Mouse (Mus musculus) liver, embryonic 14.5 days (tissue): ENCODE measurements at regions not wholly inside any gene's neighbourhood (a gene's known extent, or its start where the extent isn't known, plus 50 kb on each side); places are given as distances from the start of the nearest gene placed in this dataset.

Experiments used
- ATAC-seq: fragments of 200-750 bp; cut with Nextera tagmentation; 2 replicates; pipeline ENCODE4 v1.8.0; 2017; ENCODE audit warnings: moderate number of reproducible peaks, mild to moderate bottlenecking, moderate library complexity; ENCODE audit not compliant: insufficient read depth
- DNase-seq, 3 experiments: peaks; one replicate each; pipeline ENCODE4 v3.0.0-alpha.2; 2012 to 2013; ENCODE audit warnings: low read depth in 3 of 3, low spot score in 3 of 3
- H3K27ac ChIP-seq: fragments of 300-500 bp; sonication (generic); 2 replicates; pipeline ENCODE4 v1.5.1; 2014; ENCODE audit warnings: moderate library complexity, mild to moderate bottlenecking, control low read depth, inconsistent platforms
- H3K27me3 ChIP-seq: fragments of 300-500 bp; sonication (generic); 2 replicates; pipeline ENCODE4 v1.6.1; 2014; ENCODE audit warnings: mild to moderate bottlenecking, low read length, moderate library complexity; ENCODE audit not compliant: control insufficient read depth, insufficient read depth
- H3K36me3 ChIP-seq: fragments of 300-500 bp; sonication (generic); replicated peaks from 2 replicates; pipeline ENCODE4 v1.6.1; 2014; ENCODE audit warnings: low read depth; ENCODE audit not compliant: control insufficient read depth, insufficient read depth
- H3K4me1 ChIP-seq, 2 experiments: fragments of 200-500 bp in 1 of 2; fragments of 300-500 bp in 1 of 2; sonication (generic) in 1 of 2; replicated peaks; 2 replicates each; pipeline ENCODE4 v1.6.1; 2012 to 2014; ENCODE audit warnings: antibody characterized with exemption in 1 of 2, inconsistent platforms in 1 of 2, low read length in 1 of 2; ENCODE audit not compliant: control insufficient read depth in 2 of 2, insufficient read depth in 2 of 2
- H3K4me2 ChIP-seq: fragments of 300-500 bp; sonication (generic); 2 replicates; pipeline ENCODE4 v1.6.1; 2014; ENCODE audit warnings: low read depth, mild to moderate bottlenecking, control low read depth, moderate library complexity
- H3K4me3 ChIP-seq, 2 experiments: fragments of 200-500 bp in 1 of 2; fragments of 300-500 bp in 1 of 2; sonication (generic) in 1 of 2; 2 replicates each; pipeline ENCODE4 v1.5.1; 2012 to 2014; ENCODE audit warnings: low read depth in 2 of 2, low read length in 2 of 2, mild to moderate bottlenecking in 2 of 2, control low read depth in 1 of 2, inconsistent platforms in 1 of 2, moderate library complexity in 1 of 2; ENCODE audit not compliant: insufficient read depth in 1 of 2
- H3K9ac ChIP-seq: fragments of 300-500 bp; sonication (generic); replicated peaks from 2 replicates; pipeline ENCODE4 v1.6.1; 2014; ENCODE audit warnings: mild to moderate bottlenecking, control low read depth, moderate library complexity
- H3K9me3 ChIP-seq: fragments of 300-500 bp; sonication (generic); 2 replicates; pipeline ENCODE4 v1.6.1; 2016; ENCODE audit warnings: low read length, mixed read lengths; ENCODE audit not compliant: control insufficient read depth
- CTCF ChIP-seq: IDR thresholded peaks from 2 replicates; pipeline ENCODE4 v1.5.1; 2016; ENCODE audit warnings: antibody characterized with exemption, low read depth, control low read depth
- EP300 ChIP-seq: IDR thresholded peaks from 2 replicates; pipeline ENCODE4 v1.6.1; 2016; ENCODE audit warnings: antibody characterized with exemption, low read depth
- WGBS: fragments of 180-500 bp; shearing (Covaris S2); extraction: QIAGEN DNeasy Blood & Tissue Kit; methylation state at CpG from one replicate; pipeline ENCODE4 v1.1.7; 2014; ENCODE audit not compliant: insufficient replicate concordance; 5-methylcytosine and 5-hydroxymethylcytosine counted together

GRCm38 (mm10) chr2:131696307-131696706 is 134.2 kb upstream of the Adra1d start:
- TF ChIP-seq CTCF, result no peak
- no peak for TF ChIP-seq EP300
- Histone ChIP-seq H3K4me3 (no peak overlapping the region), H3K9me3 (no peaks in the 10 kb centered on the region), H3K9ac (no peak overlapping the region), H3K36me3 (no peaks in the 10 kb centered on the region), H3K27me3 (no peaks in the 10 kb centered on the region), H3K27ac (no peak overlapping the region), H3K4me1 (no peaks in the 10 kb centered on the region), H3K4me2 (no peak overlapping the region)
- no peak for DNase-seq
- no peak for ATAC-seq
- WGBS, result 46% methylated on average over 3 of the region's 3 CpGs

- no peaks in the 10 kb centered on the region for H3K4me1 ChIP-seq
- ATAC-seq, result no peak
- H3K27ac ChIP-seq, result no peak overlapping the region
- H3K9me3 ChIP-seq, result no peaks in the 10 kb centered on the region
- H3K4me3 ChIP-seq, result no peak overlapping the region
- H3K36me3 ChIP-seq, result no peaks in the 10 kb centered on the region
- 42% methylated on average over 6 of the region's 6 CpGs for WGBS
- no peak for DNase-seq
- TF ChIP-seq CTCF, result no peak
- no peaks in the 10 kb centered on the region for H3K27me3 ChIP-seq
- H3K9ac ChIP-seq, result no peak overlapping the region
- no peak overlapping the region for H3K4me2 ChIP-seq
These were observed 127.9 kb upstream of the Adra1d start for GRCm38 (mm10) chr2:131689996-131690395.

DNA sequence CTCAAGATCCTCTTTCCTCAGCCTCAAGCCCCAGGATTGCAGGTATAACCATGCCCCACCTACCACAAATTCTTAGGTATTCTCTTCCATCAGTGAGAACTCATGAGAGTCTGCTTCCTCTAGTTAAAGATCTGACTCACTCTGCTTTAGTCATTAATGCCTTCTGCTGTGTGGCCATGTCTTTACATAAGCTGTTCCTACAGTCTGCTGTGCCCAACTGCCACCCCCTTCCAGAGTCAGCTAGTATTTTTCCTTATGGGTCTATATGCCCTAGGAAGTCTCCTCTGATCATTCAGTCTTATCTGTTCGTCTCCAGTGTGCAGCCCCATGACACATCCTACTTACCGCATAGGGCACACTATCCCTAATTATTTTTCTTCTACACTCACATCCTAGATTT is 126.2 kb upstream of the Adra1d start:
- H3K4me1 ChIP-seq, result no peaks in the 10 kb centered on the region
- H3K4me2 ChIP-seq, result no peak overlapping the region
- ATAC-seq, result no peak
- H3K4me3 ChIP-seq, result no peak overlapping the region
- 66% methylated on average over 2 of the region's 2 CpGs for WGBS
- H3K27me3 ChIP-seq, result no peaks in the 10 kb centered on the region
- DNase-seq, result no peak
- H3K27ac ChIP-seq, result no peak overlapping the region
- no peaks in the 10 kb centered on the region for H3K36me3 ChIP-seq
- TF ChIP-seq EP300, result no peak
- no peak for TF ChIP-seq CTCF
- no peaks in the 10 kb centered on the region for H3K9me3 ChIP-seq
- no peak overlapping the region for H3K9ac ChIP-seq

- Histone ChIP-seq H3K36me3 (no peaks in the 10 kb centered on the region), H3K9ac (no peak overlapping the region), H3K4me1 (no peaks in the 10 kb centered on the region), H3K27ac (no peak overlapping the region), H3K9me3 (no peaks in the 10 kb centered on the region), H3K4me3 (no peak overlapping the region), H3K27me3 (no peaks in the 10 kb centered on the region), H3K4me2 (no peak overlapping the region)
- WGBS, result 63% methylated on average over 2 of the region's 2 CpGs
- ATAC-seq (no peak), DNase-seq (no peak)
- no peak for TF ChIP-seq CTCF
- TF ChIP-seq EP300, result no peak
These were observed 125.4 kb upstream of the Adra1d start for GRCm38 (mm10) chr2:131687449-131687848.

DNA sequence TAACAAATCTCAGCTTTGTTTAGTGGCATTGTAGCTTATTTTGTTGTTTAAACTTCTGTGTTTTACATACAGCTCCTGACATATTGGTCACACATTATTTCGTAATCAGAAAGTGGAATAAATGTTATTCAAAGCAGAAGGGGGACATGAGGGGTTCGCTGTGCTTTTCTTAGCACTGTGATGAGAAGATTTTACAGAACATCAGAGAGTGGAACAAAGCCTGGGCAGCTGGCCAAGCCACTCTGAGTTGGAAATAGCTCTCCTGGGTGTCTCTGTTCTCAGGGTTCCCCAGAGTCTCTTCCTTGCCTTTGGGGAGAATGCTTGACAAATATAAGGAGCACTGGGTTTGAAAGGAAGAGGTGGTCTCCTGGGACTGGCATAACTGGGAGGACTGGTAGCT is 124.7 kb upstream of the Adra1d start:
- Histone ChIP-seq H3K27me3 (no peaks in the 10 kb centered on the region), H3K27ac (no peak overlapping the region), H3K9ac (no peak overlapping the region), H3K4me3 (no peak overlapping the region), H3K36me3 (no peaks in the 10 kb centered on the region), H3K9me3 (no peaks in the 10 kb centered on the region), H3K4me2 (no peak overlapping the region), H3K4me1 (no peaks in the 10 kb centered on the region)
- TF ChIP-seq CTCF, result no peak
- no peak for TF ChIP-seq EP300
- WGBS, result 51% methylated on average over 2 of the region's 2 CpGs
- ATAC-seq (no peak), DNase-seq (no peak)

DNA sequence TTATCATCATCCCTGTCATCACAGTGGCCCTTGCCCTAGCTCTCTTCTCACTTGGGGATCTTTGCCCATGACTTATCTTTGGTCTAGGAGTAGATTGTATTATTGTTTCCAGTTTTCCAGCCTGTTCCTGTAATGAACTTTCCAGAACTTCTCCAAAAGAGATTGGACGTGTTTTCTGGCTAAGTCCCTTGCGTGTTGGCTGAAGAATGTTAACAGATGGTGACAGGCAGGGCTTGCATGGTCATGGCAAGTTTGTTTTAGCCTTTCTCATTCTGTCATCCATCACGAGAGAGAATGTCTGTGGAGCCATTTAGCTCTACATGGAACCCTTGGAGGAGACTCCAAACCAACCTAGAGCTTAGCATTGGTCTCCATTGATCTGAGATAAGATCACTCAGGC is 123.2 kb upstream of the Adra1d start:
- TF ChIP-seq EP300 (no peak), CTCF (no peak)
- Histone ChIP-seq H3K4me2 (no peak overlapping the region), H3K36me3 (no peaks in the 10 kb centered on the region), H3K27ac (no peak overlapping the region), H3K27me3 (no peaks in the 10 kb centered on the region), H3K9me3 (no peaks in the 10 kb centered on the region), H3K4me3 (no peak overlapping the region), H3K9ac (no peak overlapping the region), H3K4me1 (no peaks in the 10 kb centered on the region)
- WGBS, result 57% methylated on average over 3 of the region's 3 CpGs
- DNase-seq, result no peak
- ATAC-seq, result no peak
